Mouse (Mus musculus): Measurements from ENCODE around the gene Schip1.

Gene Schip1

DNA sequence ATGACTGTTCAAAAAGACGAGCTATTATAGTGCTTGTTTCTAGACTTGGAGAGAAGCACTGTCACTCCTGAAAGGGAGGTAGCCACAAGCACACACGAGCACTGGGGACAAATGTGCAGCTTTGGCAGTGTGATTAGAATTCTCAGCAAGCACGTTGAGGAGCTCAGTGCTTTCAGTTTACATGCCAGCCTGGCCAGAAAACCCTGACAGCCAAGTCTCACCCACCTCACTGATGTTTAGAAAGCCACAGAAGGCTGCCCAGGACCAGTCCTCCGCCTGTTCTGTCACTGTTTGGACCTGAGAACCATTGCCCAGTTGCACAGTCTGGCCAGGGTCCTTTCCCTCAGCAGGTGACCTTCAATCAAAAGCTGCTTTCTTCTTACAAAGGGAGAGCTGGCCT, 595.9 kb downstream of the Schip1 start:
- peak; percentile 73 for ATAC-seq (ENCODE audit: low TSS enrichment)

DNA sequence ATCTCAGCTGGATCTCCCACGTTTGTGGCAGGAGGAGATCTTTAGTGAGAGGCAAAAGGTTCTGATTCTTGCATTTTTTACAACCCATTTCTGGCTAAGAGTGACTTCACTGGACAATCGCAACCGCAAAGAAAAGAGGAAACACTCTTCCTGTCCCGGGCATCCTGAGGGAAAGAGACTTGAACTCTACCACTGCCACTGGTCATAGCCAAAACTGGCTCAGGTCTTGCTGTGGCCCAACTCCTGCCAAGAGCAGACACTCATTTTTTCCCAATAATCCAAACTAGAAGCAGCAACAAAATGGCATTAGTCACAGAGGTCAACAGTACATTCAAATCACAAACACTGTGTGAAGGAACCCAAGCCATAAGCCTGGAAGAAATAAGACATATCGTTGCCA, 597.8 kb downstream of the Schip1 start:
- ATAC-seq (ENCODE audit: low TSS enrichment), result no peak

DNA sequence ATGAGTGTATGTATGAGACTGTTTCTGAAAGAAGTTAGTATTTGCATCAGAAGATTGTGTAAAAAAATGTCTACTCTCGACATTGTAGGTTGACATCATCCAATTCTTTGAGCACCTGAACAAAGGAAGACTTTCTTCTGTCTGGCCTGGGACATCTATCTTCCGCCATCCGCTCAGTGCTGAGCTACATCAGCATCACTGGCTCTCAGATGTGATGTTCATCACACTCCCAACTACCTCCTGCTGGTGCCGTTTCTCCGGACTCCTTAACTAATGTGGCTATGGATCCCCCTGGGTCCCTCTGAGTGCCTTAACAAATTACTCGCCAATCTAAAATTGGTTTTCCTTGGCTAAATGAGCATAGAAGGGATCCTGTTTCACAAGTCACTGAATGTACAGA, 599.7 kb downstream of the Schip1 start:
- no peak for ATAC-seq (ENCODE audit: low TSS enrichment)

DNA sequence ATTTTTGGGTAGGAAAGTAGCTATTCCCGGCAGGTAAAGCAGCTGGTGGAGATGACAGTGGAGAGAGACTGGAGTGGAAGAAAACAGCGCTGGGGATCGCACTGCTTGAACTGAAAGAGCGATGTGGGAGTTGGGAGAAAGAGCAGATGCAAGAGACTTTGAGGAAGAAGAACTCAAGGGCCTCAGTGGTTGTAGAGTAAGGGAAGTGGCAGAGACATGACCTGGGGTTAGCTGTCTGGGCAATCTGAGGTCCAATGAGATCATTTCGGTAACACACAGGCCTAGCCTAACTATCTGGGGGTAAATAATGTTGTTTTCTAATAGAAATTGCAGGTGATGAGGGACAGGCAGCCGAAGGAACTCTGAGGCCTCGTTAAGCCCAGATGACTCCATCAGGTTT, 601.8 kb downstream of the Schip1 start:
- peak; percentile 44; the same call in 1 of the 2 replicates for ATAC-seq (ENCODE audit: low TSS enrichment)

GRCm38 (mm10) chr3:68667852-68668251, 603.2 kb downstream of the Schip1 start:
- no peak for ATAC-seq (ENCODE audit: low TSS enrichment)

DNA sequence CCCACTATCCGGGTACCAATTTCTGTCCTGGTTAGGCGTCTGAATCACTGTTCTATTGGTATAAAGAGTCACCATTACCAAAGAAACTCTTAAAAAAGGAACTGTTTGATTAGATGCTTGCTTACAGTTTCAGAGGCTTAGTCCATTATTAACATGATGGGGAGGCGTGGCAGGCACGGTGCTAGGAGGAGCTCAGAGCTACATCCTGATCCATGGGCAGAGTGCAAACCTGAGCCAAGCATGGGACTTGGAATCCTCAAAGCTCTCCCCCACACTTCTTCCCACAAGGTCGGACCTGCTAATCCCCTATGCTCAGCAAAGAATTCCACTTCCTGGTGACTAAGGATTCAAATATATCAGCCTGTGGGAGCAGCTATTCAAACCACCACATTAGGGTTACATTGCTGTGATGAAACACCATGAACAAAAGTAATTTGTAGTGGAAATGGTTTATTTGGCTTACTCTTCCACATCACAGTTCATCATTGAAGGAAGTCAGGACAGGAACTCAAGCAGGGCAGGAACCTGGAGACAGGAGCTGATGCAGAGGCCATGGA, 604.9 kb downstream of the Schip1 start:
- ATAC-seq (ENCODE audit: low TSS enrichment), result no peak

GRCm38 (mm10) chr3:68674721-68675120, 610.1 kb downstream of the Schip1 start:
- ATAC-seq (ENCODE audit: low TSS enrichment), result no peak

DNA sequence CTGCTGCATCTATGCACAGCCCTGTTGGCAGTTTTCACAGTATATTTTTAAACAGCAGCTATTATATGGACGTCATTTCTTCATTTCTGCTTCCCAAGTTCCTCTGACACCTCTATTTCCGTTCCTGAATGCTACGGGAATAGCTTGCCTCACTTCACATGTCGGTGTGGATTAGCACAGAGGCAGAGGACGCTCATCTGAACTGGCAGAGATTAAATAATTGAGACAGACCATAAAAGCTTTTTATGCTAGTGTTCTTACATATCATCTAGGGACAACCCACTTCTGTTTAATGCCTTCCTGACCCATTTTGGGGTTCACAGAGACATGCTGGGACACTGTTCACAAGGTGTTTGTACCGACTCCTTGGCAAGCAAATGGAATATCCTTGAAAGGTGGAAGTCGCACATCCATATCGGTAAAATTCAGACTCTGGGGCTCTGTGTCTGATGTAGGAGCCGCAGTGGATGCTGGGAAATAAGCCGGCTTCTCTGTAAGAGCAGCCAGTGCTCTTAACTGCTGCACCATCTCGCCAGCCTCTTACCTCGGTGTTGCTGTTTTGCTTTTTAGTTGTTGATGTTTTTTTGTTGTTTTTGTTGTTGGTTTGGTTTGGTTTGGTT, 610.7 kb downstream of the Schip1 start:
- peak; percentile 77 for ATAC-seq (ENCODE audit: low TSS enrichment)

All from frontal cortex, adult (tissue).